ENCODE assay signal across 19 mouse cellular contexts in the genomic region with DNA sequence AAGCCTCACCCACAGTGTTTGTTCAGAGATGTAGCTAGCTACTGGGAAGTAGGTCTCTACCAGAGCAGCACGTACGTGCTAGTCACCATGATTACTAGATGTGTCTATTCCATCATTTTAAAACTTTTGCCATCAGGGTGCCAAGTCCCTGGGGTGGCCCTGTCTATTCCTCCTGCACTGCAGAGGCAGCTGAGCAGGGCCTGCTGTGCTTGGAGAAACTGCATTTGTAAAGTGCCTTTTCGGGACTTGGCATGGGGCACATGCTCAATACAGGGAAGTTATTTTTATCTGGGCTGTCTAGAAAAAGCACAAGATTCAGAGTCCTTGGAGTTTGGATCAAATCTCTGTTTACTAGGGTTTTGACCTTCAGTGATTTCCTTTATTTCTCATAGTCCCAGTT.
DNase-seq lines count a peak whose midpoint lies in the region.
"Had no signal": no experiment of that assay in that cellular context is flagged by ENCODE, and none has a peak within 500 bp of the region (broad histone marks: within the 10 kb centered on the region; RNA-seq: fewer than 3 reads in every experiment).

No protein-coding gene starts in this region.

- intact Hi-C loops in gastrocnemius, postnatal 14 days (cut with DNase I; ENCODE audit: low total_unique reads) = no loop called here
- intact Hi-C loops in left cerebral cortex, postnatal 14 days (cut with DNase I) = no loop called here

- peaks cover 26% of the 10 kb centered on the region for H3K4me1 ChIP-seq in brown adipose tissue, adult 24 weeks (ENCODE audit: control insufficient read depth, insufficient read depth, insufficient read length, low read length)
- no peaks in the 10 kb centered on the region for H3K4me1 ChIP-seq in limb, embryonic 10.5 days
- H3K4me1 ChIP-seq: midbrain, embryonic 10.5 days had no signal

- peak; percentile 23 for DNase-seq in gastrocnemius, adult 18-20 months (ENCODE audit: low spot score)
- DNase-seq in gastrocnemius, postnatal 14 days = no peak
- peak; percentile 16 to 21 for DNase-seq in left cerebral cortex, postnatal 14 days (ENCODE audit: low spot score in 2 of 2)
- DNase-seq in left cerebral cortex, adult 18-20 months (ENCODE audit: low spot score in 2 of 2) = no peak
- peak; percentile 22 for DNase-seq in NIH3T3 (ENCODE audit: low read depth)
- DNase-seq in limb, embryonic 10.5 days (ENCODE audit: low spot score) = no peak
- DNase-seq in layer of hippocampus, postnatal 10 days (ENCODE audit: low spot score in 2 of 2) = no peak
- DNase-seq: cerebellum, postnatal 25 days; kidney, postnatal 10 days; left cerebral cortex, postnatal 4 days; lung, postnatal 36 days; right cerebral cortex, postnatal 14 days; thymus, adult 18-20 months had no signal

- H3K27me3 ChIP-seq in limb, embryonic 10.5 days (ENCODE audit: low read depth, poor library complexity, severe bottlenecking) = no peaks in the 10 kb centered on the region
- H3K27me3 ChIP-seq: Patski had no signal

- 92% methylated on average over 3 of the region's 3 CpGs for WGBS in limb, embryonic 10.5 days

- H3K27ac ChIP-seq in brown adipose tissue, adult 24 weeks (replicated peaks; ENCODE audit: low read depth, low read length) = peak overlapping the region; percentile 82
- H3K27ac ChIP-seq in limb, embryonic 10.5 days = no peak overlapping the region
- H3K27ac ChIP-seq: hindbrain, embryonic 14.5 days; liver, embryonic 14.5 days; midbrain, embryonic 10.5 days had no signal

- H3K36me3 ChIP-seq in limb, embryonic 10.5 days = no peaks in the 10 kb centered on the region
- H3K36me3 ChIP-seq: midbrain, embryonic 10.5 days had no signal

- no peaks in the 10 kb centered on the region; the same call in 1 of the 2 replicates for H3K9me3 ChIP-seq in limb, embryonic 10.5 days (replicated peaks)

- H3K4me3 ChIP-seq in brown adipose tissue, adult 24 weeks (ENCODE audit: insufficient read depth, low read depth, low read length) = no peak overlapping the region
- no peak overlapping the region for H3K4me3 ChIP-seq in limb, embryonic 10.5 days
- H3K4me3 ChIP-seq: erythroblast, embryonic 14.5 days; midbrain, embryonic 10.5 days had no signal

Comparison
In these comparisons a context has a peak if more than half of its experiments do, and no peak if none do; other contexts are left out.
1. DNase-seq: peak in gastrocnemius, adult 18-20 months (single experiment), left cerebral cortex, postnatal 14 days (2 of 2) and NIH3T3 (single experiment); none in gastrocnemius, postnatal 14 days (single experiment), left cerebral cortex, adult 18-20 months (0 of 2), limb, embryonic 10.5 days (single experiment) and layer of hippocampus, postnatal 10 days (0 of 2).